Mouse (Mus musculus) C2C12 (cell line): Measurements from ENCODE around the gene Pfkfb4.

Source experiments
- CEBPB ChIP-seq: IDR thresholded peaks from one replicate; pipeline ENCODE4 v1.6.1; 2011; ENCODE audit warnings: low read depth, mild to moderate bottlenecking, control low read depth, moderate library complexity
- CTCF ChIP-seq: IDR thresholded peaks from one replicate; pipeline ENCODE4 v1.5.1; 2011; ENCODE audit not compliant: control insufficient read depth, insufficient read depth, insufficient read length
- FOSL1 ChIP-seq: IDR thresholded peaks from one replicate; pipeline ENCODE4 v1.8.0; 2011; ENCODE audit warnings: mild to moderate bottlenecking, low read length; ENCODE audit not compliant: poor library complexity, insufficient read depth, severe bottlenecking
- MAX ChIP-seq: IDR thresholded peaks from one replicate; pipeline ENCODE4 v1.6.1; 2011; ENCODE audit warnings: mild to moderate bottlenecking, control low read depth
- MYOD1 ChIP-seq: IDR thresholded peaks from one replicate; pipeline ENCODE4 v1.6.1; 2011; ENCODE audit warnings: low read depth; ENCODE audit not compliant: control insufficient read depth, insufficient read length
- MYOG ChIP-seq: IDR thresholded peaks from one replicate; pipeline ENCODE4 v1.6.1; 2011; ENCODE audit not compliant: control insufficient read depth, insufficient read length; ENCODE audit errors: extremely low read depth
- USF1 ChIP-seq: IDR thresholded peaks from one replicate; pipeline ENCODE4 v1.6.1; 2011; ENCODE audit warnings: low read depth, mild to moderate bottlenecking, control low read depth, moderate library complexity

DNA sequence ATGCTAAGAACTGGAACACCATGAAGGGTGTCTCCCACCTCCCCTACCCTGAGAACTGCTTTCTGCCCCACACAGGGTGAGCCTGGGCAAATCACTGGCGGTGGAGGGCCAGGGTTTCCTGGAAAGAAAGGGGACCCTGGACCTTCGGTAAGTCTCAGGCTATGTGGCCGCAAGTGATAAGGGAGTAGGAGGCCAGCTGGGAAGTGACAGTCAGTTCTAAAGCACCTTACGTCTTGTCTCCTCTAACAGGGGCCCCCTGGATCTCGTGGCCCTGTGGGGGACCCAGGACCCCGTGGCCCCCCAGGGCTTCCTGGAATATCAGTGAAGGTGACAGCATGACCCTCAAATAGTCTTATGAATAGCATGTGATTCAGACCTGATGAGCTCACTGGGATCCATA lies 27.2 kb upstream of the Pfkfb4 start:
- TF ChIP-seq MYOD1: no peak
- no peak for TF ChIP-seq CTCF
- TF ChIP-seq USF1: no peak
- TF ChIP-seq CEBPB: no peak
- TF ChIP-seq MAX: no peak
- no peak for TF ChIP-seq MYOG
- TF ChIP-seq FOSL1: no peak
